Mouse (Mus musculus) ovary, adult 18-20 months (tissue): Measurements from ENCODE around the gene Htr5a.

Source experiments
- DNase-seq: peaks from one replicate; pipeline ENCODE4 v3.0.0; 2022; ENCODE audit warnings: low spot score, mixed read lengths

The Htr5a gene

GRCm38 (mm10) chr5:27888080-27888479, 46.1 kb downstream of the Htr5a start:
- no peak for DNase-seq

GRCm38 (mm10) chr5:27895961-27896360, 54.0 kb downstream of the Htr5a start:
- no peak for DNase-seq

- DNase-seq, result no peak
These were observed 57.8 kb downstream of the Htr5a start for GRCm38 (mm10) chr5:27899756-27900155.

- no peak for DNase-seq
These were observed 58.2 kb downstream of the Htr5a start for GRCm38 (mm10) chr5:27900186-27900585.
